Mouse (Mus musculus): ENCODE measurements around the gene Olfr1174-ps.

The Olfr1174-ps gene

DNA sequence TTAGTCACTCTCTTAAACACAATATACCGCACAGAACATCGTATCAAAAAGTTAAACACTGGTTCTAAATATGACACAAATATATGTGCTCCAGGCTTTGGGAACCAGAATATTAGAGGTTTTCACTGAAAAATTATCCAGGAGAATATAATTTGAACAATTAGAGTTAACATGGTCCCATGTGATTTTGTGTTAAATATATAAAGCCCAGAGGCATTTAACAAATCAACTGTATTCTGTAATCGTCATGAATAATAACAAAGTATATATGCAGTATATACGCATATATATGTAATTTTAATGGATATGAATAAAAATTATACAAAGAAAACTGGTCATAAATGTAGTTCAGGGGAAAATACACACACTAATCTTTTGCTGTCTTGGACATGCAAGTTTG is at the start of gene Olfr1174-ps:
Olfr1174-ps (minus strand) TSS at position 101 of the 400 bp plus-strand sequence.
- no peak for DNase-seq (ENCODE audit: low spot score in 2 of 2)

DNA sequence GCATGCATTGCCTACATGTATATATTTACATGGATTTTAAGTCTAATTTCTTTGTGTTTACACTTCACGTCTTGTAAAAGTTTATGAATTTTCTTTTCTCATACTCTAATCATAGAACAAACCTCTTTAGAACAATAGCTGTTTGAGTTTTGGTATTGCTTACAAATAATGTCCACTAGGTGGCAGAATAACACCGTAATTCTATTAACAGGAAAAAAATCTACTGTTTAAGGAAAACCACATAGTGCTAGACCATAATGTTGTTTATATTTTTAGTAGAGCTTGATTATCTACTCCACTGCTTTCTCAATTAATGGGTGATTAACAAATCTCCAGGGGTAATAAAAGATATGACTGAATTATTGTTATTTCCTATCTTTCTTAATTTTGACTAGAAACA is 41.4 kb upstream of the Olfr1174-ps start:
- DNase-seq (ENCODE audit: low spot score in 2 of 2) = no peak

DNA sequence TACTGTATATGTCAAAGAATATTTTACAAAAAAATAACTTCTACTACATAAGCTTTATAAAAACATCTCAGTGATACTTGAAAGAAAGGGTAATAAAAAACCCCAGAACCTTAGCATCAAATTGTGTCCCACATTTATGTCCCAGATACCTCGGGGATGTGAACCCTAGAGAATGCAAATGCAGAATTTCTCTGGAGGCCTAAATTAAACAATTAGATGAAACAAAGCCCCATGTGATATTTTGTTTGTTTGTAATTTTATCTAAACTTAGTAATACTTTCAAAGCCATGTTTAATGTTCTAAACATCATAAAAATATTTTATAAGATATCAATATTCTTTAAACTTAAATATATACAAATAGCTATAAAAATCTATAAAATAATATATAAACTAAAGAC is 31.5 kb upstream of the Olfr1174-ps start, which contains the start of gene Olfr1177-ps:
Olfr1177-ps (minus strand) TSS at position 101 of the 400 bp plus-strand sequence.
- no peak for DNase-seq (ENCODE audit: low spot score in 2 of 2)

DNA sequence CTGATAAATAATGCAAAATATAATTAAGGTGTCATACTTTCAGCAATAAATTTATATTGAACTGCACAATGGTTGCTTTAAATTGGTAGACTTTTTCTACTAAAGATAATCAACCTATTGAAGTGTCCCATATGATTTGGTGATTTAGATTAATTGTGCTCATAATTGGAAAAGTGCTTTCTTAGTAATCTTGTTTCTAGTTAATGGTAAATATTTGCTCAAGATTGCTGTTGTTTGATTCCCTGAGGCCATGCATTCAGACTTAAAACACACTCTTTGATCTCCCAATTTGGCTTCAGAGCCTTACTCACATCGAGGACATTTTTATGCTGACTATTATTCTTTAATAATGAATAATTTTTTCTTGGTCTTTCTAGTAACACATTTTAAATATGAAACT is 21.5 kb upstream of the Olfr1174-ps start, which contains the start of gene Olfr1176:
Olfr1176 (plus strand) TSS at position 301 of the 400 bp plus-strand sequence.
- no peak for DNase-seq (ENCODE audit: low spot score in 2 of 2)

DNA sequence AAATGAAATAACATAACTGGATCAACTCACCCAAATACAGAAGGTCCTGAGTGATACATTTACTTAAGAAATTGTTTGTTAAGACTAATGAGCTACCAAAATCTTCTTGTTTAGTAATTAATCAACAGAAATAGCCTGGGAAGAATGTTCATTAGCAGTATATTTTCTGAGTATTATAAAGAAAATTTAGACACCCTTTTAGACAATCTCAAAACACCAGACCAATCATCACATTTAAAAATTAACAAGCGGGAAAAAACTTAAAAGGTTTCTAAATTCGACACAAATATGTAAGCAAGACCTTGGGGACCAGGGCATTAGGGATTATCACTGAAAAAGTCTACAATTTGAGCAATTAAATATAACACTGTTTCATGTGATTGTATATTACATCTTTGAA is 12.2 kb upstream of the Olfr1174-ps start, which contains the start of gene Olfr1175-ps:
Olfr1175-ps (minus strand) TSS at position 101 of the 400 bp plus-strand sequence.
- DNase-seq (ENCODE audit: low spot score in 2 of 2) = no peak

DNA sequence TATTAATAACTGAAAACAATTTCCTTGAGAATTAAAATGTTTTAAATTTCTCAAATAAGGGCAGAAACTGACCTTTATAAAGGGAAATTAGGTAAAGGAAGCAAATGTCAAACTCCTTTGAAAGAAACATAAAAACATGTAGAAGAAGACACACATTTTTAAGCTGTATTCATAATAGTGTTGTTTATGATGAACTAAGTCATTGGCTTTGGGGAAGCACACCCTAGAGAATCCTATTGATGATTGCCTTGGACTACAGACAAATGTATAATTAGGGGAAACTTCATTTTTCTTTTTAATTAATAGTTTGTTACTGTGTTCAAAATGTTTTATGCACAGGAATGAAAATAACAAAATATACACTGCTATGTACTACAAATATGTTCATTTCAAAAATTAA is 35.2 kb downstream of the Olfr1174-ps start, which contains the start of gene Olfr1173:
Olfr1173 (minus strand) TSS at position 101 of the 400 bp plus-strand sequence.
- DNase-seq (ENCODE audit: low spot score in 2 of 2) = no peak

Data from frontal cortex, postnatal 10 days (tissue).